7 mouse cellular contexts compared by ENCODE assay signal in genomic region chr7:84409241-84409895, GRCm38 (mm10). TPM values are rescaled to one million over a fixed set of nuclear protein-coding genes. Genes with fewer than 3 reads are reported as not detected.
A peak's percentile ranks its signal among the peaks of the same experiment; 100 is the strongest.
DNase-seq lines count a peak whose midpoint lies in the region; ATAC-seq and TF ChIP-seq lines count a peak whose summit lies in the region.

No protein-coding gene starts in this region.

- intact Hi-C loops in left cerebral cortex, postnatal 14 days (cut with DNase I), result loop anchor here (5.0 kb wide), 1 partner anchor 37 kb away; no protein-coding TSS in a partner anchor

- H3K4me1 ChIP-seq in embryonic fibroblast, embryonic 13.5 days (ENCODE audit: control insufficient read depth, insufficient read depth, low read length), result peaks cover 3% of the 10 kb centered on the region; the same call in 1 of the 2 replicates
- peaks cover 30% of the 10 kb centered on the region for H3K4me1 ChIP-seq in midbrain, embryonic 14.5 days (ENCODE audit: control insufficient read depth, insufficient read depth, low read length)

- H3K27me3 ChIP-seq in midbrain, embryonic 14.5 days (ENCODE audit: control insufficient read depth, insufficient read depth, low read length), result no peaks in the 10 kb centered on the region

- TF ChIP-seq CTCF in embryonic fibroblast, embryonic 13.5 days (IDR thresholded peaks at IDR 0.05; ENCODE audit: borderline replicate concordance, insufficient read depth, low read length), result no peak

- DNase-seq in ES-CJ7 (ENCODE audit: low read depth, low spot score), result peak; percentile 33
- peak; percentile 25 to 29 for DNase-seq in adrenal gland, adult 18-20 months (ENCODE audit: low spot score in 2 of 2)
- peak; percentile 37 for DNase-seq in induced T-regulatory cell, adult 2 months (ENCODE audit: low read depth)
- peak; percentile 43 to 68 for DNase-seq in left cerebral cortex, postnatal 14 days (ENCODE audit: low spot score in 2 of 2)
- DNase-seq in midbrain, embryonic 14.5 days, result peak; percentile 79
- no peak for DNase-seq in yolk sac, embryonic 10.5 days (ENCODE audit: low spot score)

- H3K4me3 ChIP-seq in embryonic fibroblast, embryonic 13.5 days (ENCODE audit: insufficient read depth, low read length), result peak overlapping the region; percentile 63
- peak overlapping the region; percentile 80 for H3K4me3 ChIP-seq in midbrain, embryonic 14.5 days (replicated peaks; ENCODE audit: low read depth, low read length)

- WGBS in midbrain, embryonic 14.5 days, result under 1% methylated on average over 39 of the region's 39 CpGs

- no peak for TF ChIP-seq POLR2A in embryonic fibroblast, embryonic 13.5 days (IDR thresholded peaks at IDR 0.05; ENCODE audit: low read depth, low read length)

- peak overlapping the region; percentile 78 for H3K4me2 ChIP-seq in midbrain, embryonic 14.5 days (ENCODE audit: low read length)

- no peaks in the 10 kb centered on the region for H3K36me3 ChIP-seq in midbrain, embryonic 14.5 days (ENCODE audit: control insufficient read depth, insufficient read depth, low read length)

- H3K9ac ChIP-seq in midbrain, embryonic 14.5 days (replicated peaks; ENCODE audit: low read length), result peak overlapping the region; percentile 97

- no peaks in the 10 kb centered on the region for H3K9me3 ChIP-seq in midbrain, embryonic 14.5 days (ENCODE audit: control insufficient read depth, low read length)

- no peak overlapping the region for H3K27ac ChIP-seq in embryonic fibroblast, embryonic 13.5 days (ENCODE audit: insufficient read depth, low read length)
- H3K27ac ChIP-seq in midbrain, embryonic 14.5 days (replicated peaks; ENCODE audit: low read depth, low read length), result peak overlapping the region; percentile 98

- peak; percentile 31 for ATAC-seq in midbrain, embryonic 14.5 days (ENCODE audit: low FRiP score, low TSS enrichment)

RNA-seq across cellular contexts. Expression of gene Arnt2, which starts 0.6 kb away (rescaled TPM):
- total RNA-seq in adrenal gland, adult 18-20 months (2021), result 10 to 100 TPM; 34.9 to 36.4 TPM
- polyA plus RNA-seq in embryonic fibroblast, embryonic 13.5 days (2011; ENCODE audit: insufficient read length, low read depth, missing spikeins), result 14.4 and 20.2 TPM in 2 replicates
- 100 to 1,000 TPM; 189 to 193 TPM for total RNA-seq in left cerebral cortex, postnatal 14 days (2021)
- polyA plus RNA-seq in midbrain, embryonic 14.5 days (2014; fragmentation: Nextera tagmentation; extraction: Ambion mirVana), result 75.7 and 82.1 TPM in 2 replicates

Comparison
In these comparisons a context has a peak if more than half of its experiments do, and no peak if none do; other contexts are left out.
1. RNA of gene Arnt2, which starts 0.6 kb away (total RNA-seq): 189 to 193 TPM in left cerebral cortex, postnatal 14 days; 34.9 to 36.4 TPM in adrenal gland, adult 18-20 months; every median in the first group is over 4 times any median in the second.